22 mouse cellular contexts compared by ENCODE assay signal in genomic region chr16:18593930-18594329, GRCm38 (mm10). TPM values are rescaled to one million over a fixed set of nuclear protein-coding genes. Genes with fewer than 3 reads are reported as not detected.
"Had no signal": no experiment of that assay in that cellular context is flagged by ENCODE, and none has a peak within 500 bp of the region (broad histone marks: within the 10 kb centered on the region; RNA-seq: fewer than 3 reads in every experiment).

No protein-coding gene starts in this region.

- H3K36me3 ChIP-seq: kidney, embryonic 15.5 days; limb, embryonic 12.5 days; limb, embryonic 15.5 days; liver, embryonic 13.5 days; midbrain, embryonic 12.5 days; midbrain, embryonic 15.5 days; neural tube, embryonic 12.5 days; neural tube, embryonic 15.5 days; stomach, embryonic 15.5 days had no signal

- H3K4me3 ChIP-seq: kidney, embryonic 15.5 days; left cerebral cortex, adult 2 months; limb, embryonic 12.5 days; limb, embryonic 15.5 days; liver, embryonic 13.5 days; midbrain, embryonic 12.5 days; midbrain, embryonic 15.5 days; neural tube, embryonic 12.5 days; neural tube, embryonic 15.5 days; stomach, embryonic 15.5 days had no signal

- DNase-seq: kidney, adult 11 months; kidney, adult 8-10 months; kidney, postnatal 10 days; kidney, postnatal 36 days; layer of hippocampus, postnatal 36 days; liver, embryonic 13.5 days; lung, adult 2 months; right cerebral cortex, adult 18-20 months; right cerebral cortex, postnatal 25 days; spleen, adult 18-20 months; thymus, postnatal 25 days had no signal

- ATAC-seq: midbrain, embryonic 15.5 days had no signal

- H3K9me3 ChIP-seq: kidney, embryonic 15.5 days; limb, embryonic 12.5 days; limb, embryonic 15.5 days; liver, embryonic 13.5 days; midbrain, embryonic 12.5 days; midbrain, embryonic 15.5 days; neural tube, embryonic 12.5 days; neural tube, embryonic 15.5 days; stomach, embryonic 15.5 days had no signal

- H3K9ac ChIP-seq: kidney, embryonic 15.5 days; limb, embryonic 12.5 days; limb, embryonic 15.5 days; liver, embryonic 13.5 days; midbrain, embryonic 12.5 days; midbrain, embryonic 15.5 days; neural tube, embryonic 12.5 days; neural tube, embryonic 15.5 days; stomach, embryonic 15.5 days had no signal

- H3K4me2 ChIP-seq: kidney, embryonic 15.5 days; limb, embryonic 12.5 days; limb, embryonic 15.5 days; liver, embryonic 13.5 days; midbrain, embryonic 12.5 days; midbrain, embryonic 15.5 days; neural tube, embryonic 12.5 days; neural tube, embryonic 15.5 days; stomach, embryonic 15.5 days had no signal

- H3K27ac ChIP-seq: kidney, embryonic 15.5 days; left cerebral cortex, adult 2 months; limb, embryonic 12.5 days; limb, embryonic 15.5 days; liver, embryonic 13.5 days; macrophage; midbrain, embryonic 12.5 days; midbrain, embryonic 15.5 days; neural tube, embryonic 12.5 days; neural tube, embryonic 15.5 days; stomach, embryonic 15.5 days had no signal

RNA-seq across cellular contexts. Expression of gene Tbx1, which starts 3.5 kb away (rescaled TPM):
- polyA plus RNA-seq: macrophage had no signal

RNA-seq across cellular contexts. Expression of gene Gm49601, which starts 32.3 kb away (rescaled TPM):
- polyA plus RNA-seq: macrophage; thymus, postnatal 0 days had no signal
